In the genomic region with DNA sequence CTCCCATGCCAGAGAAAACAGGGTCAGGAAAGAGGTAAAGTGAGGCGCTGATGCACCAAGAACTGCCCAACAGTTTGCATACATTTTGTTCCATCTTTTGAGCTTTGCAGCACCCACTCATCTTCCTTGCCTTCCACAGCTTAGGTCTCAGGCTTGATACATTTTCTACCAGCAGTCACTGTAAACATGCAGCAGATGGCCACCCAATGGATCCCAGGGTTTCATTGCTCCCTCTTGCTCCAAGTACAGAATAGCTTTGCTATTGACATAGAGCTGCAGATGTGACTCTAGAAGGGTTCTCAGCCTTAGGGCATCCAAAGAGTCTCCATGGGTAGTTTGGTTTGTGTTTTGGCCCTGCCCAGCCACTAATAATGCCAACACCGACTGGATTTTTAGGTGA, we compare ENCODE assay signal across 16 mouse cellular contexts. TPM values are rescaled to one million over a fixed set of nuclear protein-coding genes. Genes with fewer than 3 reads are reported as not detected.
"Had no signal": no experiment of that assay in that cellular context is flagged by ENCODE, and none has a peak within 500 bp of the region (broad histone marks: within the 10 kb centered on the region; RNA-seq: fewer than 3 reads in every experiment).

No protein-coding gene starts in this region.

- ATAC-seq: intestine, embryonic 15.5 days; liver, embryonic 12.5 days; midbrain, embryonic 13.5 days; midbrain, embryonic 16.5 days had no signal

- DNase-seq: kidney, adult 11 months; kidney, adult 9 months; kidney, postnatal 25 days; liver; lung, adult 18-20 months; lung, postnatal 10 days; lung, postnatal 36 days; thymus, adult 18-20 months; thymus, postnatal 36 days had no signal

RNA-seq across cellular contexts. Expression of gene Olfr459, which starts 11.7 kb away (rescaled TPM):
- total RNA-seq: left cerebral cortex, adult 18-20 months; left cerebral cortex, postnatal 25 days; monocyte, adult 5-6 weeks had no signal
